ENCODE assay signal across 9 mouse cellular contexts in genomic region chr6:32363489-32364068, GRCm38 (mm10).
"Had no signal": no experiment of that assay in that cellular context is flagged by ENCODE, and none has a peak within 500 bp of the region (broad histone marks: within the 10 kb centered on the region; RNA-seq: fewer than 3 reads in every experiment).

No protein-coding gene starts in this region.

- ATAC-seq: liver, embryonic 12.5 days; midbrain, embryonic 13.5 days had no signal

- DNase-seq: kidney, adult 11 months; kidney, adult 9 months; kidney, postnatal 36 days; right cerebral cortex, postnatal 25 days; thymus, postnatal 36 days had no signal

- H3K4me3 ChIP-seq: limb, embryonic 15.5 days; liver, embryonic 12.5 days; midbrain, embryonic 13.5 days had no signal

- H3K9ac ChIP-seq: limb, embryonic 15.5 days; liver, embryonic 12.5 days; midbrain, embryonic 13.5 days had no signal

- H3K27me3 ChIP-seq: limb, embryonic 15.5 days; liver, embryonic 12.5 days; midbrain, embryonic 13.5 days had no signal

- H3K4me2 ChIP-seq: limb, embryonic 15.5 days; liver, embryonic 12.5 days; midbrain, embryonic 13.5 days had no signal

- H3K27ac ChIP-seq: kidney, postnatal 0 days; limb, embryonic 15.5 days; liver, embryonic 12.5 days; midbrain, embryonic 13.5 days had no signal

- H3K36me3 ChIP-seq: limb, embryonic 15.5 days; liver, embryonic 12.5 days; midbrain, embryonic 13.5 days had no signal

- H3K4me1 ChIP-seq: liver, embryonic 12.5 days had no signal

- H3K9me3 ChIP-seq: limb, embryonic 15.5 days; liver, embryonic 12.5 days; midbrain, embryonic 13.5 days had no signal
